In the genomic region with DNA sequence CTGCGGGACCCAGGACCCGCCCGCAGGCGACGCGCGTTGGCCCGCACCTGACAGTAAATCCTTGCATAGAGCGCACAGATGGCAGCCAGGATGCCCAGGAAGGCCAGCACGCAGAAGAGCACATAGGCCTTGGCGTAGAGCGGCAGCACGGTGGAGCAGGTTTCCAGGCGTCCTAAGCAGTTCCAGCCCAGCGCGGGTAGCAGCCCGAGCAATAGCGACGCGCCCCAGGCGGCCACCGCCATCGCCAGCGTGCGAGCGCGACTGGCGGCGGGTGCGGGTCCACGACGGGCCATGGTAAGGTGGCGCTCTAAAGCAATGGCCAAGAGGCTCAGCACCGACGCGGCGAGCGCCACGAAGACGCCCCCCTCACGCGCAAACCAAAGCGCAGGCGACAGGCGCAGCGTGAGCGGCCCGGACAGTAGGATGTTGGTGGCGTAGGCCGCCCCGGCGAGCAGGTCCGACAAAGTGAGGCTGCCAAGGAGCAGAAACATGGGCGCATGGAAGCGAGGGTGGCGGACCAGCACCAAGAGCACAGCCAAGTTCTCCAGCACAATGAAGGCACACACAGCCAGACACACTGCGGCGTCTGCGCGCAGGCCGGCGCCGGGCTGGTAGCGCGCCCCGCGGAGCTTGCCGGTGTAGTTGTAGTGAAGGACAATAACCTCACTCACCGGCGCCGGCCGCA, we compare ENCODE assay signal across 7 mouse cellular contexts. TPM values are rescaled to one million over a fixed set of nuclear protein-coding genes. Genes with fewer than 3 reads are reported as not detected.
A peak's percentile ranks its signal among the peaks of the same experiment; 100 is the strongest.
DNase-seq lines count a peak whose midpoint lies in the region; ATAC-seq and TF ChIP-seq lines count a peak whose summit lies in the region.

No protein-coding gene starts in this region.

- no peak for DNase-seq in liver, adult 2 months (ENCODE audit: extremely low read depth, low read depth, low spot score)
- no peak for DNase-seq in liver
- peak; percentile 72 for DNase-seq in cerebellum, adult 11 months
- DNase-seq in forebrain, embryonic 10.5 days (ENCODE audit: extremely low spot score, low spot score): peak; percentile 55
- DNase-seq in kidney, postnatal 10 days: peak; percentile 46
- DNase-seq in midbrain, postnatal 0 days (ENCODE audit: low spot score): no peak
- no peak for DNase-seq in thymus, postnatal 10 days (ENCODE audit: low spot score in 2 of 2)

- peak overlapping the region; percentile 76 for H3K4me2 ChIP-seq in midbrain, postnatal 0 days (ENCODE audit: low read depth, low read length, poor library complexity, severe bottlenecking)

- peak; percentile 31; the same call in 1 of the 2 replicates for ATAC-seq in midbrain, postnatal 0 days (ENCODE audit: low FRiP score)

- H3K36me3 ChIP-seq in liver, adult 2 months (ENCODE audit: control insufficient read depth, insufficient read depth, low read length): no peaks in the 10 kb centered on the region
- H3K36me3 ChIP-seq in forebrain, embryonic 10.5 days (replicated peaks): no peaks in the 10 kb centered on the region
- H3K36me3 ChIP-seq in midbrain, postnatal 0 days (ENCODE audit: insufficient read depth, low read length): no peaks in the 10 kb centered on the region

- peaks cover 15% of the 10 kb centered on the region; the same call in 1 of the 2 replicates for H3K4me1 ChIP-seq in liver, adult 2 months (ENCODE audit: control insufficient read depth, insufficient read depth, low read length)
- peaks cover 28% of the 10 kb centered on the region for H3K4me1 ChIP-seq in forebrain, embryonic 10.5 days
- peaks cover 6% of the 10 kb centered on the region; the same call in 1 of the 2 replicates for H3K4me1 ChIP-seq in midbrain, postnatal 0 days (ENCODE audit: insufficient read depth, low read length)

- WGBS in liver, adult 2 months: 17% methylated on average over 72 of the region's 72 CpGs
- WGBS in forebrain, embryonic 10.5 days: under 1% methylated on average over 72 of the region's 72 CpGs
- WGBS in midbrain, postnatal 0 days: under 1% methylated on average over 72 of the region's 72 CpGs

- peaks cover 6% of the 10 kb centered on the region for H3K9me3 ChIP-seq in forebrain, embryonic 10.5 days
- no peaks in the 10 kb centered on the region for H3K9me3 ChIP-seq in midbrain, postnatal 0 days (ENCODE audit: low read length)

- TF ChIP-seq POLR2A in liver, adult 2 months (IDR thresholded peaks at IDR 0.05; ENCODE audit: extremely low read depth, insufficient read depth, low read length): no peak

- no peak overlapping the region for H3K27ac ChIP-seq in liver, adult 2 months (replicated peaks; ENCODE audit: insufficient read depth, low read depth, low read length)
- H3K27ac ChIP-seq in forebrain, embryonic 10.5 days: peak overlapping the region; percentile 30; the same call in 1 of the 2 replicates
- peak overlapping the region; percentile 32 for H3K27ac ChIP-seq in midbrain, postnatal 0 days (ENCODE audit: low read depth, low read length)

- H3K79me2 ChIP-seq in liver, adult 2 months (ENCODE audit: control insufficient read depth, insufficient read depth, low read length): no peaks in the 10 kb centered on the region

- H3K4me3 ChIP-seq in liver, adult 2 months (ENCODE audit: insufficient read depth, low read depth, low read length): peak overlapping the region; percentile 46; the same call in 1 of the 2 replicates
- peak overlapping the region; percentile 55 for H3K4me3 ChIP-seq in forebrain, embryonic 10.5 days
- H3K4me3 ChIP-seq in midbrain, postnatal 0 days (ENCODE audit: low read depth, low read length): peak overlapping the region; percentile 47

- H3K9ac ChIP-seq in liver, adult 2 months (ENCODE audit: low read depth, low read length): peak overlapping the region; percentile 56
- peak overlapping the region; percentile 59 for H3K9ac ChIP-seq in midbrain, postnatal 0 days (replicated peaks; ENCODE audit: low read length, poor library complexity, severe bottlenecking)

- H3K27me3 ChIP-seq in liver, adult 2 months (ENCODE audit: control insufficient read depth, insufficient read depth, low read length): peaks cover 7% of the 10 kb centered on the region
- H3K27me3 ChIP-seq in forebrain, embryonic 10.5 days (ENCODE audit: poor library complexity, severe bottlenecking): peaks cover 100% of the 10 kb centered on the region
- peaks cover 54% of the 10 kb centered on the region for H3K27me3 ChIP-seq in midbrain, postnatal 0 days (ENCODE audit: insufficient read depth, low read length)

- no peak for TF ChIP-seq CTCF in liver, adult 2 months (IDR thresholded peaks at IDR 0.05; ENCODE audit: low read depth, low read length)
- TF ChIP-seq CTCF in midbrain, postnatal 0 days (IDR thresholded peaks at IDR 0.05): peak; percentile 21

RNA-seq across cellular contexts. Expression of a gene that starts 3.7 kb away (rescaled TPM):
- total RNA-seq in liver, adult 2 months (2014; rRNA removed): 3.3 and 4.1 TPM in 2 replicates
- polyA plus RNA-seq in liver, adult 2 months (2012; rRNA removed): 5.3 and 9.9 TPM in 2 replicates
- polyA plus RNA-seq in forebrain, embryonic 10.5 days (2016; fragmentation: Nextera tagmentation; extraction: Ambion mirVana): 0.07 and 0.10 TPM in 2 replicates
- 4.2 and 5.2 TPM in 2 replicates for total RNA-seq in midbrain, postnatal 0 days (2014; rRNA removed)
- 2.7 and 2.9 TPM in 2 replicates for polyA plus RNA-seq in midbrain, postnatal 0 days (2015; fragmentation: Nextera tagmentation; extraction: Ambion mirVana)

RNA-seq across cellular contexts. Expression of a gene that starts 5.4 kb away (rescaled TPM):
- 29.5 and 37.3 TPM in 2 replicates for total RNA-seq in liver, adult 2 months (2014; rRNA removed)
- 69.1 and 76.4 TPM in 2 replicates for polyA plus RNA-seq in liver, adult 2 months (2012; rRNA removed)
- 46.7 and 48.6 TPM in 2 replicates for polyA plus RNA-seq in forebrain, embryonic 10.5 days (2016; fragmentation: Nextera tagmentation; extraction: Ambion mirVana)
- 72.5 and 89.7 TPM in 2 replicates for total RNA-seq in midbrain, postnatal 0 days (2014; rRNA removed)
- polyA plus RNA-seq in midbrain, postnatal 0 days (2015; fragmentation: Nextera tagmentation; extraction: Ambion mirVana): 60.6 and 67.7 TPM in 2 replicates

RNA-seq across cellular contexts. Expression of a gene that starts 20.5 kb away (rescaled TPM):
- total RNA-seq in liver, adult 2 months (2014; rRNA removed): 22.3 and 27.3 TPM in 2 replicates
- 42.2 and 45.8 TPM in 2 replicates for polyA plus RNA-seq in liver, adult 2 months (2012; rRNA removed)
- polyA plus RNA-seq in forebrain, embryonic 10.5 days (2016; fragmentation: Nextera tagmentation; extraction: Ambion mirVana): 45.2 and 48.5 TPM in 2 replicates
- 20.3 and 26.6 TPM in 2 replicates for total RNA-seq in midbrain, postnatal 0 days (2014; rRNA removed)
- 26.3 and 32.6 TPM in 2 replicates for polyA plus RNA-seq in midbrain, postnatal 0 days (2015; fragmentation: Nextera tagmentation; extraction: Ambion mirVana)

RNA-seq across cellular contexts. Expression of a gene that starts 43.2 kb away (rescaled TPM):
- total RNA-seq in liver, adult 2 months (2014; rRNA removed): 5.0 and 6.5 TPM in 2 replicates
- polyA plus RNA-seq in liver, adult 2 months (2012; rRNA removed): 6.3 and 9.7 TPM in 2 replicates
- 18.3 and 18.8 TPM in 2 replicates for polyA plus RNA-seq in forebrain, embryonic 10.5 days (2016; fragmentation: Nextera tagmentation; extraction: Ambion mirVana)
- total RNA-seq in midbrain, postnatal 0 days (2014; rRNA removed): 21.9 and 25.9 TPM in 2 replicates
- 11.7 and 13.0 TPM in 2 replicates for polyA plus RNA-seq in midbrain, postnatal 0 days (2015; fragmentation: Nextera tagmentation; extraction: Ambion mirVana)

RNA-seq across cellular contexts. Expression of a gene that starts 46.6 kb away (rescaled TPM):
- total RNA-seq in liver, adult 2 months (2014; rRNA removed): 3.0 and 3.9 TPM in 2 replicates
- polyA plus RNA-seq in liver, adult 2 months (2012; rRNA removed): 5.1 and 5.2 TPM in 2 replicates
- 40.4 and 42.9 TPM in 2 replicates for polyA plus RNA-seq in forebrain, embryonic 10.5 days (2016; fragmentation: Nextera tagmentation; extraction: Ambion mirVana)
- total RNA-seq in midbrain, postnatal 0 days (2014; rRNA removed): 93.4 and 126 TPM in 2 replicates
- 141 and 146 TPM in 2 replicates for polyA plus RNA-seq in midbrain, postnatal 0 days (2015; fragmentation: Nextera tagmentation; extraction: Ambion mirVana)

Comparison
In these comparisons a context has a peak if more than half of its experiments do, and no peak if none do; other contexts are left out.
1. DNase-seq: peak in cerebellum, adult 11 months (single experiment), forebrain, embryonic 10.5 days (single experiment) and kidney, postnatal 10 days (single experiment); none in liver, adult 2 months (single experiment), liver (single experiment), midbrain, postnatal 0 days (single experiment) and thymus, postnatal 10 days (0 of 2).
2. Peak in every context shown above with its lines, with median percentiles within 50 percentile points of each other: H3K4me3 ChIP-seq.